Mouse (Mus musculus) thymus, adult 2 months (tissue): ENCODE results near the gene Pla2g12b.
"Not testable (repeated sequence)": the region's sequence is repeated elsewhere in the genome, so short reads cannot be mapped to it uniquely, and the experiment has no call there.

Experiments
- CTCF ChIP-seq: fragments of 200-500 bp; IDR thresholded peaks from 2 replicates; pipeline ENCODE4 v1.5.1; 2012; ENCODE audit warnings: mild to moderate bottlenecking, control low read depth, low read length, moderate library complexity, borderline replicate concordance; ENCODE audit not compliant: control insufficient read depth, poor library complexity, insufficient read depth; ENCODE audit errors: extremely low read depth
- POLR2A ChIP-seq: fragments of 200-500 bp; IDR thresholded peaks from 2 replicates; pipeline ENCODE4 v1.6.1; 2012; ENCODE audit warnings: mild to moderate bottlenecking, low read length, control low read depth, moderate library complexity; ENCODE audit not compliant: control insufficient read depth, poor library complexity, insufficient read depth; ENCODE audit errors: extremely low read depth

DNA sequence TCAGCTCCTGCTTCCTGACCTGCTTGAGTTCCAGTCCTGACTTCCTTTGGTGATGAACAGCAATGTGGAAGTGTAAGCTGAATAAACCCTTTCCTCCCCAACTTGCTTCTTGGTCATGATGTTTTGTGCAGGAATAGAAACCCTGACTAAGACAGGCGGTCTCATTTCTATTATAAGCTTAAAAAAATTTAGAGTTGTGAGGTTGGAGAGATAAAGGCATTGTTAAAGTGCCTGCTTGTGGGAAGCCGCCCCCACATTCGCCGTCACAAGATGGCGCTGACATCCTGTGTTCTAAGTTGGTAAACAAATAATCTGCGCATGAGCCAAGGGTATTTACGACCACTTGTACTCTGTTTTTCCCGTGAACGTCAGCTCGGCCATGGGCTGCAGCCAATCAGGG lies 21.9 kb upstream of the Pla2g12b start:
- not testable (repeated sequence) for TF ChIP-seq POLR2A, CTCF
